Mouse (Mus musculus) thymus, adult 2 months (tissue): ENCODE data around the gene Triml1. TPM values are rescaled to one million over a fixed set of nuclear protein-coding genes. Genes with fewer than 3 reads are reported as not detected.

ENCODE experiments used
- DNase-seq: peaks from one replicate; pipeline ENCODE4 v3.0.0; 2021
- H3K27ac ChIP-seq: fragments of 200-500 bp; 2 replicates; pipeline ENCODE4 v1.5.1; 2012; ENCODE audit warnings: low read length, control low read depth; ENCODE audit not compliant: control insufficient read depth, insufficient read depth
- H3K27me3 ChIP-seq: fragments of 200-500 bp; 2 replicates; pipeline ENCODE4 v1.6.1; 2012; ENCODE audit warnings: mild to moderate bottlenecking, low read length, moderate library complexity, mixed read lengths; ENCODE audit not compliant: control insufficient read depth, insufficient read depth
- H3K36me3 ChIP-seq: fragments of 200-500 bp; 2 replicates; pipeline ENCODE4 v1.6.1; 2012; ENCODE audit warnings: mild to moderate bottlenecking, low read length, moderate library complexity; ENCODE audit not compliant: control insufficient read depth, insufficient read depth
- H3K4me1 ChIP-seq: fragments of 200-500 bp; replicated peaks from 2 replicates; pipeline ENCODE4 v1.6.1; 2012; ENCODE audit warnings: low read length; ENCODE audit not compliant: control insufficient read depth, insufficient read depth
- H3K4me3 ChIP-seq: fragments of 200-500 bp; 2 replicates; pipeline ENCODE4 v1.5.1; 2012; ENCODE audit warnings: mild to moderate bottlenecking, low read length, control low read depth, moderate library complexity; ENCODE audit not compliant: control insufficient read depth, insufficient read depth
- CTCF ChIP-seq: fragments of 200-500 bp; IDR thresholded peaks from 2 replicates; pipeline ENCODE4 v1.5.1; 2012; ENCODE audit warnings: mild to moderate bottlenecking, control low read depth, low read length, moderate library complexity, borderline replicate concordance; ENCODE audit not compliant: control insufficient read depth, poor library complexity, insufficient read depth; ENCODE audit errors: extremely low read depth
- POLR2A ChIP-seq: fragments of 200-500 bp; IDR thresholded peaks from 2 replicates; pipeline ENCODE4 v1.6.1; 2012; ENCODE audit warnings: mild to moderate bottlenecking, low read length, control low read depth, moderate library complexity; ENCODE audit not compliant: control insufficient read depth, poor library complexity, insufficient read depth; ENCODE audit errors: extremely low read depth
- WGBS: fragments of 180-500 bp; shearing (Covaris S2); methylation state at CpG from one replicate; pipeline ENCODE4 v1.1.7; 2018; 5-methylcytosine and 5-hydroxymethylcytosine counted together
- polyA plus RNA-seq: library from polyadenylated mRNA; depleted of rRNA; stranded (reverse); fragments of >200 nt; gene quantifications from 2 replicates; pipeline ENCODE4 v1.2.3, GENCODE M21; 2012; rRNA removed

Gene Triml1
- not detected in 2 replicates for polyA plus RNA-seq

DNA sequence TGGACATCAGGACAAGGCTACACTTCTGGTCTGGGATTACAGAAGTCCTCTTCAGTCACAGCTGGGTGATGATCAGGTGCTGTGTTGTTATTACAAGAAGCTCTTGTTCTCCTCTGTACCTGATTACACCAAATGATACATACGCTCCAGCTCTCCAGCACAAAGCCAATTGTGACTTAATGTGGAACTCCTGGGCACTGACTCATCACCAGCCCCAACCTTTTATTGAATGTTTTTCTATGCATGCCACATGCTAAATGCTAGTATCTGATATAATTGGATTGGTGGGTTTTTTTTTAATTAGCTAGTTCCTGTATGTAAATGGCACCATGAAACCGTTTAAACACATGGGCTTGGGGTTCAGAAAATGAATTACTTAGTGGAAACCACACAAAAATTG, at the start of gene Triml1:
Triml1 (minus strand) TSS at position 101 of the 400 bp plus-strand sequence.
- WGBS = 74% methylated on average over 2 of the region's 2 CpGs
- H3K36me3 ChIP-seq = no peaks in the 10 kb centered on the region
- no peak for DNase-seq
- no peak within 1 kb of the TSS for H3K27ac ChIP-seq
- H3K4me3 ChIP-seq = no peak within 1 kb of the TSS
- TF ChIP-seq POLR2A (no peak), CTCF (no peak)
- no peaks in the 10 kb centered on the region for H3K4me1 ChIP-seq
- H3K27me3 ChIP-seq = no peaks in the 10 kb centered on the region

- DNase-seq = no peak
- Histone ChIP-seq H3K4me1 (no peaks in the 10 kb centered on the region), H3K27ac (no peak overlapping the region), H3K4me3 (no peak overlapping the region), H3K27me3 (no peaks in the 10 kb centered on the region), H3K36me3 (no peaks in the 10 kb centered on the region)
- WGBS = 86% methylated on average over 2 of the region's 2 CpGs
- TF ChIP-seq CTCF (no peak), POLR2A (no peak)
Measured at GRCm38 (mm10) chr8:43182281-43182680, 41.0 kb upstream of the Triml1 start.

DNA sequence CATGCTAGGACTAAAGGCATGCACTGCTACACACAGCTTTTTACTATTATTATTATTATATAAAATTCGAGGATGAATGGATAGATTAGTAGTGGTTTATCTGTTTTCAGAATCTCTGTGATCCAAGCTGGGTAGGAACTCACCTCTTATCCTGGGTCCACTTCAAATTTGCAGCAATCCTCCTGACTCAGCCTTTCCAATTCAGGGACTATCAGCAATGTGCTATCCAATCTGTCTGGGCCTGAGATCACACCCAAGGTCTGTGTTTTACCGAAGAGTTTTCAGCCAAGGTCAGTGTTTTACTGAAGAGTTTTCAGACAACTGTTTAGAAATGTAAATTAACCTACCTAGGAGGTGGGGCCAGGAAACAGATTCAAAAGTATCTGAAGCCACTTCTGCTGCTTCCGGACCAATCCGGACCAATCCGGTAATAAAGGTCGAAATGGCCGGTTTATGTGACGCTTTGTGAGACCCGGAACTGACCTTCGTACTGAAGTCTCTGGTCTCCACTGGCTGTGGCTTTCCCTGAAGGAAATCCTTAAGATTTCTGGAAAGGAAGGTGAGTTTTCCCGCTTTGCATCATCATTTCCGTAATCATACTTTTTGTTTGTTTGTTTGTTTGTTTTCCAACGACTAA, 38.9 kb upstream of the Triml1 start, which contains the start of gene Triml2:
Triml2 (plus strand) TSS at position 488 of the 637 bp plus-strand sequence.
- WGBS = 96% methylated on average over 13 of the region's 13 CpGs
- no peaks in the 10 kb centered on the region for H3K27me3 ChIP-seq
- H3K27ac ChIP-seq = no peak within 1 kb of the TSS
- H3K4me3 ChIP-seq = no peak within 1 kb of the TSS
- DNase-seq = no peak
- no peaks in the 10 kb centered on the region for H3K36me3 ChIP-seq
- H3K4me1 ChIP-seq = no peaks in the 10 kb centered on the region
- no peak for TF ChIP-seq CTCF
- no peak for TF ChIP-seq POLR2A

DNA sequence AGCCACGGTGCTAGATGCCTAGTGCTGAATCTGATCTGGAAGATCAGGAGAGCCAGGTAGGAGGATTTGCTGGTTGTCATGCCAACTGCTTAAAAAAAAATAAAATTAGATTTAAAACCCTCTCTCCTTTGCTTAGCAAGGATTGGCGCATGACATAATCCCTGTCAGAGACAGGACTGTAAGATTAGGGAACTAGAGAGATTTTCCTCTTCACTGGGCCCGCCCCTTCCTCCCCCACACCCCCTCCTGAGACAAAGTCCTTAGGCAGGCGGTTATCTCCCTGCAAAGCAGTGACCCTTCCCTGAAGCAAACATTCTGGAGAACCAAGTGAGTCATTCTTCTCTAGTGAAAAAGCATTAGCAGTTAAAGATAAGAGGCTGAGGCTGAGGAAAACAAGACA, 37.9 kb upstream of the Triml1 start:
- Histone ChIP-seq H3K36me3 (no peaks in the 10 kb centered on the region), H3K4me3 (no peak overlapping the region), H3K27me3 (no peaks in the 10 kb centered on the region), H3K4me1 (no peaks in the 10 kb centered on the region), H3K27ac (no peak overlapping the region)
- WGBS = 50% methylated on average over 4 of the region's 4 CpGs
- TF ChIP-seq POLR2A = no peak
- no peak for TF ChIP-seq CTCF
- DNase-seq = no peak

- H3K4me1 ChIP-seq = no peaks in the 10 kb centered on the region
- WGBS = 43% methylated on average over 3 of the region's 3 CpGs
- no peak for DNase-seq
- no peak overlapping the region for H3K27ac ChIP-seq
- H3K27me3 ChIP-seq = no peaks in the 10 kb centered on the region
- no peaks in the 10 kb centered on the region for H3K36me3 ChIP-seq
- no peak overlapping the region for H3K4me3 ChIP-seq
- TF ChIP-seq CTCF (no peak), POLR2A (no peak)
Measured at GRCm38 (mm10) chr8:43178263-43178662, 37.0 kb upstream of the Triml1 start.

DNA sequence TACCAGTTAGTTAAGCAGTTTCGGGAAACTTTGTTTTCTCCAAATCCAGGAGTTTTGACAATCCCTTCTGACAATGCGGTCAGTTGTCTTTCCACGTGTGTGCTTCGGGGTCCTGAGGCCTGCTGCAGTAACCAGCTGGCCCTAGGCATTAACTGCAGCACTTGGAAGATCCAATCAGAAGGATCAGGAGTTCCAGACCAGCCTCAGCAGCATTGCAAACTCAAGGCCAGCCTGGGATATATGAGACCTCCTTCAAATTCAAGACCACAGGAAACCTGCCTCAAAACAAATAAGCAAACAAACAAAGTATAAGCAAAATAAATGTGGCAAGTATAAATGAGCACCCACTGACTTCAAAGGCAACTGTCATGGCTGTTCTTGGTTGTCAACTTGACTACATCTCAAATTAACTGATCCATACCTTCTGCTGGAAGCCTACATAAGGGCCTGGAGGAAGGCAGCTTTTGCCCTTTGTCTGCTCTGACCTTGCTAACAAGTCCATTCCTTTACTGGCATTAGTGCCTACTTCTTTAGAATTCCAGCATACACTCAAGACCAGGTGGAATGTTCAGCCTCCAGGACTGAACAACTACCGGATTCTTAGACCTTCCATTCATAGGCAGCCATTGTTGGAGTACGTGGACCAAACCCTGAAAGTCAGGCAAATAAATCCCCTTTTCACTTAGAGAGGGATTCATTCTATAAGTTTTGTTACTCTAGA, 35.6 kb upstream of the Triml1 start:
- Histone ChIP-seq H3K27ac (no peak overlapping the region), H3K36me3 (no peaks in the 10 kb centered on the region), H3K27me3 (no peaks in the 10 kb centered on the region), H3K4me1 (no peaks in the 10 kb centered on the region), H3K4me3 (no peak overlapping the region)
- TF ChIP-seq CTCF = no peak
- TF ChIP-seq POLR2A = no peak
- DNase-seq = no peak
- WGBS = 91% methylated on average over 6 of the region's 6 CpGs

- DNase-seq = no peak
- no peaks in the 10 kb centered on the region for H3K27me3 ChIP-seq
- H3K4me3 ChIP-seq = no peak overlapping the region
- no peaks in the 10 kb centered on the region for H3K4me1 ChIP-seq
- H3K27ac ChIP-seq = no peak overlapping the region
- no peaks in the 10 kb centered on the region for H3K36me3 ChIP-seq
- no peak for TF ChIP-seq CTCF
- TF ChIP-seq POLR2A = no peak
- 90% methylated on average over 6 of the region's 6 CpGs for WGBS
Measured at GRCm38 (mm10) chr8:43169249-43169755, 28.0 kb upstream of the Triml1 start.
